Mouse (Mus musculus) 416B (cell line): ENCODE measurements around the gene Adamts15.

ENCODE experiments used
- DNase-seq: peaks from one replicate; pipeline ENCODE4 v3.0.0; 2011; ENCODE audit warnings: low read depth

Gene Adamts15

DNA sequence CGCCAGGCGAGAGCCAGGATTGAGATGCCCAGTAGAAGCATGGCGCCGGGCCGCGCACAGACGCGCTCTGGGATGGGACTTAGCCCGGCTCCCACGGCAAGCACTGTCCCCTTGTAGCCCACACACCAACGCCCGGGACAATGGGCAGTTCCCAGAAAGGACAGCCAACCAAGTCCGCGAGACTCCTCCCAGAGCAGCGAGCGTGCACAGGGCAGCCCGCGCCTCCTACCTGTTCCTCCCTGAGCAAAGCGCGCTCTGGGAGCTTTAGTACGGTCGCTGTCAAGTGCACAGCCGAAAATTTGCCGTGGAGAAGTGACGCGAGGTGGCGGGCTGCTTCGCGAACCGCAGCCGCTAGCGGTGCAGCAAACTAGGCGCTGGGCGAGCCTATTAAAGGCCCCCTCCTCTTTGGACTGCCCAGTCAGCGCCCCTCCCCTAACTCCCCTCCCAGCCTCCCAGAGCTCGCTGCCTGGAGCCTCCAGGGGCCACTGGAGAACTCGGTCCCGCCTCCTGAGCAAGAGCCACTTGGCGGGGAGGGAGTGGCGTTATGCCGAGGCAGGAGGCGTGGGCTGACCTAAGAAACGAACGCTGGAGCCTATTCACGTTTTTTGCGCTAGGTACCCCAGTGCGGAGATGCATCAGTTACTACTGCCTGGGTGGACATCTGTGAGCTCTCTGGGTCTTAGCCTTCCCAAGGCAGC, at the start of gene Adamts15:
Adamts15 (minus strand) TSS at position 256 of the 698 bp plus-strand sequence.
- no peak for DNase-seq

DNA sequence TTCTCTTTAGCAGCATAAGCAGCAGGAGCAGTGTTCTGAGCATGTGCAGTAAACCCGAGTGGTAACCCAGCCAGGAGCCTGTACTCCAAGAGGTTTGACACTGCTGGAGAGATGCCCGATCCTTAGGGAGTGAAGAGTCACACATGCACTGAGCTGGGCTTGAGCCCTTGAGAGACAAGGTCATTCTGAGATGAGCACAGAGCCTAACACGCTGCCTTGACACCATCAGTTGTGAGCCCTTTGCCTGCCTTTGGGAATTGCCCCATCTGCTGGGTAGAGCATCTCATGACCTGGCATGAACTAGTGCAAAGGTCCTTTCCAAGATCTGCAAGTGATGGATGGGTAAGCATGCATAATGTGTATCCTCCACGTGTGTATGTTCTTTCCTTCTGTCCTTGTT, 49.7 kb upstream of the Adamts15 start:
- DNase-seq: no peak

DNA sequence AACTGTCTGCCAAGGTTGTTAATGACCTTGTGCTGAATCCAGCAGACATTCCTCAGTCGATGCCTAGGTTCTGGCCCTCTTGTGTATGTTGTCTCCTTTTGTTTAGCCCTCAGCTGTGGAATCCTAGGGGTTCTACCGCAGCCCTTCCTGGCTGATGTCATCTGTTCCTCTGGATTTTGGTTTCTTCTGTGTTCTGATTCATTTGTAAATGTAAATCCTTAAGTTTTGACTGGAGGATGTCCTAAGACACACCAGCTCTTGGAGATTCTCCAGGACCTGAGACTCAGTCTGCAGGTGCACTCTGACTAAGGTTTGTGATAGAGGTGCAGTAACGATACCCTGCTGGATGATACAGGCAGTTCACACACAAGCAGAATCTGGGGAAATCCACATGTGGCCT, 47.7 kb upstream of the Adamts15 start:
- no peak for DNase-seq

DNA sequence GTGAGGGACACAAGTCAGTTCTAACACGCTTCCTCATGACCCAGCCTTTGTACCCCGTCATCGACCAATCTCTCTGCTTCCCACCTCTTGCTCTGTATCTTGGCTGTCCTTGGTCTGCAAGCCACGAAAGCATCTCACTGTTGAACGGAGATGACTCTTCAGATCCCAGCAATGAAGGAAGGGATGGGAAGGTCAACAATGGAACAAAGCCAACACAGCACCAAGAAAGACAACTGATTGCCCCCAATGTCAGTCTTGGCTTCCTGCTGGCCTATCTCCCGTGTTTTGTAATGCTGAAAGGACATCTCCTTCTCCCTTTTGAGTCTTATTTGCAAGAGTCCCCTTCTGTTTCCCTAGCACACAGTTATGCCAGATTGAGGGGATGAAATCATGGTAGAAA, 45.9 kb upstream of the Adamts15 start:
- DNase-seq: no peak

DNA sequence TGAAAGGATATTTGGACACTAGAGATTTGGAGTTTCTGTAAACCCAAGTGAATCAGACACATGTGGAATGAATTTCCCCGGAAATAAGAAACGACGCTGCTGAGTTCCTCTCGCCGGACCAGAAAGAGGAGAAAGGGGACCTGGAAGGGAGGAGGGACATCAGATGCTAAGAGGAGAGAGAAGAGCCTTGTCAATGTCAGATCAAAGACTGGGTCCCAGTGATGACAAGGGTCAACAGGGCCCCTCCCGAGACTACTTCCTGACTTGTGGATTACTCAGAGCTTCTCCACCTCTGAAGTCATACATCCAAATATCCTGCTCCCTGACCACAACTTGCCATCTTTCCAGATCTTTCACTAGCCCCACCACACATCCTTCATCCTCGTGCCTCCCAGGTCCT, 44.6 kb upstream of the Adamts15 start:
- no peak for DNase-seq

DNA sequence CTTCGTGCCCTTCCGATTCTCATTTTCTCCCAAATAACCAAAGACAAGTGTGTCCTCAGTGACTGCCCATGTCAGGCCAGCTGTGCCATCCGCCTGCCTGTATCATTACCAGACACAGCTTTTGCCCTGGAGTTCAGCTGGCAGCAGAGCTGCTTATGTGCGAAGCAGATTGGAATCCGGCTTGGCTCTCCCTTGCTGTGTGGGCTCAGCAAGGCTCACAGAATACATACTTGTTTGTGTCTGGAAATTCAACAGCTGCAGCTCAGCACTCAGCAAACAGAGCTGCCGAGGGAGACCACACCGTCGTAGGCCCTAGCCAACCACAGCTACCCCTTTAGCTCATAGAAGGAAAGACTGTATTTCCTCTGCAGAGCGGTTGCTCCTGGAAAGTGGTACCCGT, 42.4 kb upstream of the Adamts15 start:
- no peak for DNase-seq

DNA sequence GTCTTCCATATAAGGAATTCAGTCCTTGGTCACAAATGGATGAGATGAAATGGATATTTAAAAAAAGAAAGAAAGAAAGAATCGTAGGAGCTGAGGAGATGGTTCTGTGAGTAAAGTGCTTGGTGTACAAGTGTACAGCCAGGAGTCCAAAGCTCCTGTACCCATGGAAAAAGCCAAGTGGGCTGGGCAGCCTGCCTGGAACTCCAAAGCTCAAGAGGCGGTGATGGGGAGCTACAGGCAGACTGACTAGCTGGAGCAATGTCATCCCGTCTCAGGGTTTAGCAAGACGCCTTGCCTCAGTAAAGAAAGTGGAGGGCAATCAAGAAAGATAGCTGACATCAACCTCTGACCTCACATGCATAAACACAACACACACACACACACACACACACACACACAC, 41.5 kb upstream of the Adamts15 start:
- no peak for DNase-seq

DNA sequence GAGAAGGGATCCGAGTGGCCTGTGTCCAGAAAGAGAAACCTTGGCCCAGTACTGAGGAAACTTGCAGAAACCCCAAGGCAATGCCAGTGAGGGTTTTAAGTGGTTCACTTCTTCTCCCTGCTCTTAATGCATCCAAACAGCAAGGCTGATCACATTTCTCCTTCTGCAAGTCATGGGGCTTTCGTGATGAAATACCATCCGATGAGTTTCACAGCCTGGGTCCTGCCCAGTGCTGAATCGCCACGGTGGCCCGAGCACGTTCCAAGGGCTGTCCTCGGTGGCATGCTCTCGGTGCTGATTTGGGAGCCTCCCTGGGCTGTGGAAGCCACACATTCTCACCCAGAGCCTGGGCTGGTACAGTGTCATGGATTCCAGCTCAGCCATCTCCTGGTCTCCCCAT, 33.0 kb upstream of the Adamts15 start:
- no peak for DNase-seq

DNA sequence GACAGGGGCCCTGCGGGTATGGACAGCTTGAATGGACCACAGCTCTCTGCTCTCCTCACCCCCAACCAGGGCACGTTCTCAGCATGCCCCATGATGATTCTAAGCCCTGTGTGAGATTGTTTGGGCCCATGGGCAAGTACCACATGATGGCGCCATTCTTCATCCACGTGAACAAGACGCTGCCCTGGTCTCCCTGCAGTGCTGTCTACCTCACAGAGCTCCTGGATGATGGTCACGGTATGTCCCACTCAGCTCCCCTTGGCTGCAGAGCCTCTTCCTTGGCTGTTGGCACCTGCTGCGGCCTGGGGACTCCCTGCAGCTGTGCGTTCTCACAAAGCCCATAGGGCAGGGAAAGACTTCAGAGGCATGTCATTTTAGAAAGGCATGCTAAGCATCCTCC, 31.0 kb upstream of the Adamts15 start:
- peak; percentile 38 for DNase-seq

DNA sequence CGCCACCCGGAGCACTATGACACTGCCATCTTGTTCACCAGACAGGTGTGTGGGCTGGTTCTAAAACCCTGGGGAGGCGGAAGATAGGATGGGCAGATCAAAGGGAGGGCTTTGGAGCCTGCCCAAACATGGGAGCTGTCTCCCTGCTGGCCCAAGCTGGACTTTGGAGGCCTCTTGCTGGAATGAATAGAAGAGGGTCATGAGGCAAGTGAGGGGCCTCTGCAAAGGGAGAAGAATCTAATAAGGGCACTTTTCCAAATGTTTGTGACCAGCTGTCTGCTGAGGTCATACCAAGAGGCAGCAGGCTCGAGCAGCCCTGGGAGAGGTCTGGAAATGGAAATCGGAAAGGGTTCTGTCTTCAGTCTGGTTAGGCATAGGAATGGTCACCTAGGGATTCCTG, 29.2 kb upstream of the Adamts15 start:
- no peak for DNase-seq

DNA sequence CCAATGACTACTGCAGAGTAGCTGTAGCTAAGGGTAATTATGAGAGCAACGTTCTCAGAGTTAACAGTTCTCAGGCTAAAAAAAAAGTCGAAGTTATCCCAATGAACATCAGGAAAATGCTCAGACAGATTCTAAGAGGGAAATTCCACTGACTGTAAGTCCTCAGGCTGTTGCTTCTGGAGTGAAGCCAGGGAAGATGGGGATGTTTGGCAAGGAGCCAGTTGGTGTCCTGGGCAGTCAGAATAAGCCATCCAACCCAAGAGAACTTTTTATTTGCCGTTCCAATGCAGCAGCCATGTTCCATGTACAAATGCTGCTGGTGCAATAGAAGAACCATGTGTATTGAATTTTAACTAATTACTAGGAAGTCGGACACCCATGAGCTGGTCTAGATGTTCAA, 28.3 kb upstream of the Adamts15 start:
- DNase-seq: no peak

DNA sequence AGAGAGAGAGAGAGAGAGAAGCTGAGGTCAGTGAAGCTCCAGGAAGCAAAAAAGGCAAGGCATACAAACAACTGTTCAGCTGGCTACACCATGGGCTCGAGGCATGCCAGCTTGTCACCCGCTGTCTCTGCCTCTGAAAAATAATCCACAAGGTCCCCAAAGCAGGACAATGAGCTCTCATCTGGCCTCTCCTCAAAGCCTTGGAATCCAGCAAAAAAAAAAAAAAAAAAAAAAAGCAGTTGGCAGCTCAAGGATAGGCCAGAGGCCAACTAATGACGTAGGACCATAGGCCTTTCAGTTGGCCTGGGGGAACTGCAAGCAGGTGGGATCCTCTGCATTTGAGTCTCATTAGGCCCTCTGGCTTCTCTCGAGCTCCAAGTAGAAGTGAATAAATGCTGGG, 27.7 kb upstream of the Adamts15 start:
- no peak for DNase-seq

DNA sequence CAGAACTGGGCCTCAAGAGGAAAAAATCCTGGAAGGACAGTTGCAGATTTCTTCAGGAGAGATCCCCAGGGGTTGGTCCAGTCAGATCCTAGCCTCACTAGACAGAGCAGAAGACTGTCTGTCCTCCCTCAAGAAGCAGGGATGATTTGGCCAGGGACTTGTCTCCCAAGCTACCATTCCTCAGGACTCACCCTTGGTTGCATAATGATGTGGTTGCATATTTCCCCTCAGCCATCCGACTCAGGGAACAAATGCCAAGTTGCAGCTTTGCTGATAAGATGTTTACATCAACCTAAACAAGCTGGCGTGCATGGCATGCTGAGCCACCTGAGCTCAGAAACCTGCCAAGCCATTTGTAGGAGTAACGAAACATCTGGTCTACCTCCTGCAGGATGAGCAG, 27.2 kb upstream of the Adamts15 start:
- no peak for DNase-seq

DNA sequence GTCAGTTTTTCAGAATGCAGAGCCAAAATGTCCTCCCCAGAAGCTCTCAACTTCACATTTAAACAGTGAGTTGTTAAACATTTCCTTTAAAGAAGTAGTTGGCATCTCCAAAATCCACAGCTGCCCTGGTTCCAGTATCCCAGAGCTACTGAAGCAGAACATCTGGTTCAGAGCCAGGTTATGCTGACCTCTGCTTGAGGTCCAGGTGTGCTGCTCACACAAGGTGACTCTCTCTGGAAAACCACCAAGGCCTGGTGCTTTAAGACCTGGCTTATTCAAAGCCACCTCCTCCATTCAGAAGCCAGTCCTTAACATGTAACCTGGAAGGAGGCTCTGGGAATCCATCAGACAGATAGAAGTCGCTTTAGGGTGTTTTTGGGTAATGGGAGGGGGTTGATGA, 23.0 kb upstream of the Adamts15 start:
- no peak for DNase-seq

DNA sequence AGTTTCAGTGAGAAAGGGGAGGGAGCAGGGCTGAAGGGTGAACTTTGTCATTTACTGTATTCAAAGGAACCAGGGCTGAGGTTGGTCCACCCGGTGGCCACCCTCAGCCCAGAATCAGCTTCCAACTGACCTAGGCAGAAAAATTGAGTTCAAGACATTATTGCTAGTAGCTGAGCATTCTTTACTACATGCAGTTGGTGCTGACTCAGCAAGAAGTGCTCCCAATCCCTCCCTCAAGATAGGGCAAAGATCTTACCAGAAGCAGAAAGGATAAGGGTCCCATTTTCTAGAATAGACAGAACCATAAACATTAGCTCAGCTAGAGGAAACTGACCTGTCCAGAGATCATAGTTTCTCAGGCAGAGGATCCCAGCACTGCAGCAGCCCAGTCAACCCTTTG, 22.0 kb upstream of the Adamts15 start:
- no peak for DNase-seq

DNA sequence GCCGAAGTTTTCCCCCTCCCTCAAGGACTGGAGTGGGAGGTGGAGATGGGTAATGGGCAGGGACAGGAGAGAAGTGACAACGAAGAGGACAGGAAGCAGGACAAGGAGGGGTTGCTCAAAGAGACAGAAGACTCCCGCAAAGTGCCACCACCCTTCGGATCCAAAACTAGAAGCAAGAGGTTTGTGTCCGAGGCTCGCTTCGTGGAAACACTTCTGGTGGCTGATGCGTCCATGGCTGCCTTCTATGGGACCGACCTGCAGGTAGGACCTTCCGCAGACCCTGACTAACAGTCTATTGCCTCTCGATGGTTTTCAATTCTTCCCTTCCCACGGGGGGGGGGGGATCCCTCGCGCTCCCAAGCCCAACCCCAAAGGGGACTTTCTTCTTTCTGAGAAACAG, 21.1 kb upstream of the Adamts15 start:
- DNase-seq: no peak

DNA sequence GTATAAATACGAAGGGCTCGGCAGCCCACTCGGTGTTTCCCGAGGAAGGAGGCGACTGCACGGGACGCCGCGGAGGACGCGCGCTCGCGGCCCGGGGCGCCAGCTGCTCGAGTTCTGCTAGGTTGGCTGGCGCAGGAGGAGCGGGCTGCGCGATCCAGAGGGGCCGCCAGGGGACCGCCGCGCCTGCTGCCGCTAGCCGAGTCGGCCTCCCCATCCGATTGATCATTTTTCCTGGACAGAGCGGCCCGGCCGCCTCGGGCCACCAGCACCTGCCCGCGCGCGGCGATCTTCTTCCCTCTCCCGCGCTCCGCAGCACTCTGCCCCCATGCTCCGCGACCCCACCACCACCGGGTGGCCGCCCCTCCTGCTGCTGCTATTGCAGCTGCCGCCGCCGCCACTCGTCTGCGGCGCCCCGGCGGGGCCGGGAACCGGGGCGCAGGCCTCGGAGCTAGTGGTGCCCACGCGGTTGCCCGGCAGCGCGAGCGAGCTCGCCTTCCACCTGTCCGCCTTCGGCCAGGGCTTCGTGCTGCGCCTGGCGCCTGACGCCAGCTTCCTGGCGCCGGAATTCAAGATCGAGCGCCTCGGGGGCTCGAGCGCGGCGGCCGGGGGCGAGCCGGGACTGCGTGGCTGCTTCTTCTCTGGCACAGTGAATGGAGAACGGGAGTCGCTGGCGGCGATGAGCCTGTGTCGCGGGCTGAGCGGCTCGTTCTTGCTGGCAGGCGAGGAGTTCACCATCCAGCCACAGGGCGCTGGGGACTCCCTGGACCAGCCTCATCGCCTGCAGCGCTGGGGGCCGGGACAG, 20.5 kb upstream of the Adamts15 start, which contains the start of gene Adamts8:
Adamts8 (plus strand) TSS at position 51 of the 802 bp plus-strand sequence.
- no peak for DNase-seq

DNA sequence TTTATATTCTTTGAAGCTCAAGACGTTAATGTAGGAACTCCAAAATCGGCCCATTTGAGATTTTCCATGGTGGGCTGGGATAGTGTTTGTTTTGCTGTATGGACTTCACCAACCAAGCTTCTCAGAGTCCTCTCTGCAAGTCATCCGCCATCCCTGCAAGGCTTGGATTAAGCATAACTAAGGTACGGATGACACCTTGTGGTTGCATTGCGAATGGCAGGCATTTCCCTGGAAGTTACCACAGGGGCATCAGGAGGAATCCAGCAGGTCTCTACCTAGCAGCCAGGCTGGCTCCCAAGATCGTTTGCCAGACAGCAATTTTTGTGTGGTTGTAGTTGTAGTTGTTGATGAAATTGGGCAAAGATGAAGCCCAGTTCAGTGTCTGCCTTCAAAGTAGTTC, 18.1 kb upstream of the Adamts15 start:
- DNase-seq: peak; percentile 71

DNA sequence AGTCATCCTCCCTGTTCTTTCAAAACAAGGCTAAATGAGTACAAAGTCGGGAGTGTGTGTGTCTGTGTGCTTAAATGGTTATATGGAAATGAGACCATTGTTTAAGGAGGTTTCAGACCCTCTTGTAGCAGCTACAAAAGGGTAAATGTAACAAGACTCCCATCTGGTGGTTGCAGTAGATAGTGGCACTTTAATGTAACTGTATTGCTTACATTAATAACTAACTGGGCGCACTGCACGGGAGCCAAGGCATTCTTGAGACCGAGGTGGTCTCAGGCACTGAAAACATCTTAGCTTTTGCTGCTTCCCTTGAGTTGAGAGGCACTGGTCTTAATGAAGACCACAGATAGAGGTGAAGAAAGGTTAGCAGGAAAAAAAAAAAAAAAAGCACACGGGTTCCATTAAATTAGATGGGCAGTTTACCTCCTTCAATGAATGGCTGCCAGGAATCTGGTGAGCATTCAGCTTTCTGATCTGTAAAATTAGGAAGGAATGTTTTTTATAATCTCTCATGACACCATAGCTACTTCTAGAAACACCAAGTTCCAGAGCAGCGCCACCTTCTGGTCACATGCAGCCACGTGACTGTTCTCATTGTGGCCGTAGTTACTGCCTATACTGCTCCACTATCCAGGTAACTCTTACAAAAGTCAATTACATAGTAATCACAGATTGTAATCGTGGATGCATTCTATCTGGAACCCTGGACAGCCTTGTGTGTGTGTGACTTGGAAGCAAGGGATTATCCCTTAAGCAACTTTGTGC, 14.6 kb upstream of the Adamts15 start:
- DNase-seq: peak; percentile 55

DNA sequence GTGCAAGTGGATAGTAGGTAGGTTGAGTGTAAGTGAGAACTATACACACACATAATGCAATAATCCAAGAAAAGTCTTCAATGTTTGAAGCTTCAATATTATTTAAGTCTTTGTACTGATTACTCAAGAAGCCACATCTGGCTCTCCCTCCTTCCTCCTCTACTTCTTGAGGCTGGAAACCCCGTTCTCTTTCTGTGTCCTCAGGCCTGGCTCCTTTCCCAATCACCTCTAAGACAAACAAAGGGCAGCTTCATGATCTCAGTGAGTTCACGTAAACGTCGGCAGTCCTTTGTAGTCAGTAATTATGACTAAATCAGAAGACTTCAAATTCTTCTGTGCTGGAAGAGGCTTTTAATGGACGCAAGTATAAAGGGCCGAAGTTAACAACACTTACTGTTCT, 12.6 kb upstream of the Adamts15 start:
- no peak for DNase-seq

DNA sequence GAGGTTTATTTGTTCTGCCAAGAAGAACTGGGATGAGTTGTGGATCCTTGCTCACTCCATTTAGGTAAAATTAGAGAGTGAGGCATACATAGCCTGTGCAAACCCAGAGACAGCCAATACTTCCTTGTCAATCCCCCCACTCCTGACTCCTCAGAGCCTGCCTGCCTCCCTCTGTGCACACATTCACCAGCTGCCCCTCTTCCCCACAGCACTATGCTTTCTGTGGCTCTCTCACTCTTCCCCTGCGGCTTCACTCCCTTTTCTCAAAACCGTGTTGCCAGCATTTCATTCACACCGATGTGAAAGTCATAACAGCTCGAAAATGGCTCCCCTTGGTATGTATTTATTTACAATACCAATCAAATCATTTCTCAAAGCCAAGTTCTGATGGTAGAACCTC, 10.1 kb upstream of the Adamts15 start:
- no peak for DNase-seq

DNA sequence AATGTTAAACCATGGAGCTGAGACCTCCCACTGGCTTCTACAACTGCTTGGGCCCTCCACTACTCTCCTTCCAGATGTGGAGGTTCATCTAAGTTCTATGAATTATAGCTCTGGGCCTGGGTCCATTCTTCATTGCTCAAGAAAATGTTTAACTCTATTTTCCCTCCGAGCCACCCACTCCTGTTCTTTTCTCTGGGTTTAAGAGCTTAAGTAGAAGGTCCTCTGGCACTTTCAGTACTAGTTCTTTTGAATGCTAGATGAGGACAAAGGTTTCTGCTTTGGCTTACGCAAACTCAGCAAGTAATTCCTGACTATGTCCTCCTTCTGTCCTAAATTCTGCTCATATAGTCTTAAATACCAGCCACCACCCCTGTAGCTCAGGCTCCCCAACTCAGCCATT, 6.5 kb upstream of the Adamts15 start:
- DNase-seq: no peak
